Mouse (Mus musculus): ENCODE measurements around the gene B230217C12Rik.

The B230217C12Rik gene

DNA sequence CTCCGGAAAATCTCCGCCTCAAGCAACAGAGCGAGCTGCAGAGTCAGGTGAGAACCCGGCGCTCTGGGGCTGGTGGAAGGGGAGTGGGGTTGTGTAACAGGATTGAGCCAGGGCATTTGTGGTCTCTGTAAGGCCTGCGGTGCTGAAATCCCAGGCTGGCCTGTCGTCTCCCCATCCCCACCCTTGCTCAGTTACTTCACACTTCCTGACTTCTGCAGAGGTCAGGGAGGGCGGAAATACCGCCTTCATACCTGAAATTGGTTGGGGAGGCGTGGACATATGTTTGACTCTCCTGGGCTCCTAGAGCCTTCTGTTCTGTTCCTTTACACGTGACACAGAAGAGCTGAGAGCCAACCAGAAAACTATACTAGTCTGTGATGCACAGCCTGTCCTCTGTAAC lies 24.8 kb upstream of the B230217C12Rik start:
- Histone ChIP-seq H3K36me3 (ENCODE audit: control insufficient read depth, insufficient read depth, low read length, poor library complexity, severe bottlenecking) (peaks cover 25% of the 10 kb centered on the region), H3K27me3 (ENCODE audit: control insufficient read depth, insufficient read depth, low read length, poor library complexity, severe bottlenecking) (no peaks in the 10 kb centered on the region)
- no peak for DNase-seq (ENCODE audit: low read depth, low spot score)

DNA sequence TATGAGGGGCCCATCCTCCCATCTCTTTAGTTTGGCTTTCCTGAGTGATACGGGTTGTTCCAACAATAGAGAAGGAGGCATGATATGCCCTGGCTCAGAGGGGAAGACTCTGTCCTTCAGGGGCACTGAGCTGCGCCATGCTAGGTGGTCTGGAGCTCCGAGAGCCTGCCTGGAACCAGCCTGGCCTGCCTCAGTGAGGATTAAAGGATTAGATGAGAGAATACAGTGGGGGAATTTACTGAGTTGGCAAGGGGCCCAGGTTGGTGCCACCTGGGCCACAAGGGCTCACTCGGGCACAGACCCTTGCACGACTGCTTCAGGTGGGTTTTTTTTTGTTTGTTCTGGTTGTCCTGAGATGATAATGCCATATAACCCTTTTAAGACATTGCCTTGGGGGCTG lies 24.4 kb upstream of the B230217C12Rik start:
- no peak for DNase-seq (ENCODE audit: low read depth, low spot score)
- Histone ChIP-seq H3K27me3 (ENCODE audit: control insufficient read depth, insufficient read depth, low read length, poor library complexity, severe bottlenecking) (no peaks in the 10 kb centered on the region), H3K36me3 (ENCODE audit: control insufficient read depth, insufficient read depth, low read length, poor library complexity, severe bottlenecking) (peaks cover 25% of the 10 kb centered on the region)

- no peak for DNase-seq (ENCODE audit: low read depth, low spot score)
- H3K27me3 ChIP-seq (ENCODE audit: control insufficient read depth, insufficient read depth, low read length, poor library complexity, severe bottlenecking) = no peaks in the 10 kb centered on the region
- H3K36me3 ChIP-seq (ENCODE audit: control insufficient read depth, insufficient read depth, low read length, poor library complexity, severe bottlenecking) = peaks cover 25% of the 10 kb centered on the region
Observed at GRCm38 (mm10) chr11:97816916-97817315, 23.7 kb upstream of the B230217C12Rik start.

GRCm38 (mm10) chr11:97817379-97817778 lies 23.2 kb upstream of the B230217C12Rik start:
- DNase-seq (ENCODE audit: low read depth, low spot score) = no peak

DNA sequence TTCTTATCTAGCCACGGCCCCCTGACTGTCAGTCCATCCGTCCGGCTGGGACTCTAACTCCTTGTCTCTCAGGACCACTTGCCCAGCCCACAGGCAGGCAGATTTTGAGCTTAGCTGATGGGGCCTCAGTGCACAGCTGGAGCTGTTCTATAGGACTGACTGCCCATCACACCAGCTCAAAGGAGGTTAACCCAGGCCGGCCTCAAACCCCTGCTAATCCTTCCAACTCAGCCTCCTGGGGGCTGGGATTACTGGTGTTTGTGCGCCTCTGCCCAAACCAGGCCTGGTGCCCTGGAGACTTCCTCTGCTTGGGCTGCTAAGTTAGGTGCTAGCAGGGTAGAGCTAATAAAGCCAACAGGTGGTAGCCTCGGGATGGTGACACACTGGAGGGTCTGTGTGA lies 22.6 kb upstream of the B230217C12Rik start:
- Histone ChIP-seq H3K36me3 (ENCODE audit: control insufficient read depth, insufficient read depth, low read length, poor library complexity, severe bottlenecking) (peaks cover 20% of the 10 kb centered on the region), H3K27me3 (ENCODE audit: control insufficient read depth, insufficient read depth, low read length, poor library complexity, severe bottlenecking) (no peaks in the 10 kb centered on the region)
- no peak for DNase-seq (ENCODE audit: low read depth, low spot score)

More at GRCm38 (mm10) chr11:97817379-97817778, 23.2 kb upstream of the B230217C12Rik start:
- peaks cover 24% of the 10 kb centered on the region for H3K36me3 ChIP-seq (ENCODE audit: control insufficient read depth, insufficient read depth, low read length, poor library complexity, severe bottlenecking)
- no peaks in the 10 kb centered on the region for H3K27me3 ChIP-seq (ENCODE audit: control insufficient read depth, insufficient read depth, low read length, poor library complexity, severe bottlenecking)

GRCm38 (mm10) chr11:97818571-97818970 lies 22.0 kb upstream of the B230217C12Rik start:
- no peaks in the 10 kb centered on the region for H3K27me3 ChIP-seq (ENCODE audit: control insufficient read depth, insufficient read depth, low read length, poor library complexity, severe bottlenecking)
- H3K36me3 ChIP-seq (ENCODE audit: control insufficient read depth, insufficient read depth, low read length, poor library complexity, severe bottlenecking) = peaks cover 19% of the 10 kb centered on the region
- DNase-seq (ENCODE audit: low read depth, low spot score) = no peak

GRCm38 (mm10) chr11:97819102-97819501 lies 21.5 kb upstream of the B230217C12Rik start:
- Histone ChIP-seq H3K27me3 (ENCODE audit: control insufficient read depth, insufficient read depth, low read length, poor library complexity, severe bottlenecking) (no peaks in the 10 kb centered on the region), H3K36me3 (ENCODE audit: control insufficient read depth, insufficient read depth, low read length, poor library complexity, severe bottlenecking) (peaks cover 17% of the 10 kb centered on the region)
- DNase-seq (ENCODE audit: low read depth, low spot score) = no peak

- Histone ChIP-seq H3K36me3 (ENCODE audit: control insufficient read depth, insufficient read depth, low read length, poor library complexity, severe bottlenecking) (peaks cover 15% of the 10 kb centered on the region), H3K27me3 (ENCODE audit: control insufficient read depth, insufficient read depth, low read length, poor library complexity, severe bottlenecking) (no peaks in the 10 kb centered on the region)
- DNase-seq (ENCODE audit: low read depth, low spot score) = no peak
Observed at GRCm38 (mm10) chr11:97819923-97820322, 20.7 kb upstream of the B230217C12Rik start.

GRCm38 (mm10) chr11:97820840-97821239 lies 19.7 kb upstream of the B230217C12Rik start:
- DNase-seq (ENCODE audit: low read depth, low spot score) = no peak
- Histone ChIP-seq H3K36me3 (ENCODE audit: control insufficient read depth, insufficient read depth, low read length, poor library complexity, severe bottlenecking) (peaks cover 9% of the 10 kb centered on the region), H3K27me3 (ENCODE audit: control insufficient read depth, insufficient read depth, low read length, poor library complexity, severe bottlenecking) (no peaks in the 10 kb centered on the region)

DNA sequence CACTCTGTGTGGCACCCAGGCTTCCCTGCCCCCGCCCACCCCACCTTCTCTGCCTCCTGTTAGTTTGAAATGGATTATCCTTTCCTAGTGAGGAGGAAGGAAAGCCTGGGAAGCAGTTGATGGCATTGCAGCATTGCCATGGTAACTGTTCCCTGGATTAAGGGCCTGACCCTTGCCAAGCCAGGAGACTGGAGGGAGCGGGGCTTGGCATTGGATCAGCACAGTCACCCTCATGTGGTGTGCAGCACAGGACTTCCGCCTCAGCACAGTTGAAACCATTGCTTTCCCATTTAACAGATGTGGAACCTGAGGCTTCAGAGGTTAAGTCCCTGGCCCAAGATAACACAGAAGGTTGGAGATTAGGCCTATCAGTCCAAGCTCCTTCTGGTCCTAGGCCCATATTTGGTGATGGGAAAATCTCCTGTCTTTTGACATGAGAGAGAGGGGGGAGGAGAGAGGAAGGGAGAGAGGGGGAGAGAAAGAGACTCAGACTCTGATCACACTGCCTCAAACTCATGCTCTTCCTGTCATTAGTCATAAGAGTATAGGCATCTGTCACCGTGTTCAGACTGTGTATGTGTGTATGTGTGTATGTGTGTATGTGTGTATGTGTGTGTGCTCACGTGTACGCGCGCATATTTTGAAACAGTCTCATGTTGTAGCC lies 19.0 kb upstream of the B230217C12Rik start:
- DNase-seq (ENCODE audit: low read depth, low spot score) = no peak
- no peaks in the 10 kb centered on the region for H3K27me3 ChIP-seq (ENCODE audit: control insufficient read depth, insufficient read depth, low read length, poor library complexity, severe bottlenecking)
- peaks cover 6% of the 10 kb centered on the region for H3K36me3 ChIP-seq (ENCODE audit: control insufficient read depth, insufficient read depth, low read length, poor library complexity, severe bottlenecking)

DNA sequence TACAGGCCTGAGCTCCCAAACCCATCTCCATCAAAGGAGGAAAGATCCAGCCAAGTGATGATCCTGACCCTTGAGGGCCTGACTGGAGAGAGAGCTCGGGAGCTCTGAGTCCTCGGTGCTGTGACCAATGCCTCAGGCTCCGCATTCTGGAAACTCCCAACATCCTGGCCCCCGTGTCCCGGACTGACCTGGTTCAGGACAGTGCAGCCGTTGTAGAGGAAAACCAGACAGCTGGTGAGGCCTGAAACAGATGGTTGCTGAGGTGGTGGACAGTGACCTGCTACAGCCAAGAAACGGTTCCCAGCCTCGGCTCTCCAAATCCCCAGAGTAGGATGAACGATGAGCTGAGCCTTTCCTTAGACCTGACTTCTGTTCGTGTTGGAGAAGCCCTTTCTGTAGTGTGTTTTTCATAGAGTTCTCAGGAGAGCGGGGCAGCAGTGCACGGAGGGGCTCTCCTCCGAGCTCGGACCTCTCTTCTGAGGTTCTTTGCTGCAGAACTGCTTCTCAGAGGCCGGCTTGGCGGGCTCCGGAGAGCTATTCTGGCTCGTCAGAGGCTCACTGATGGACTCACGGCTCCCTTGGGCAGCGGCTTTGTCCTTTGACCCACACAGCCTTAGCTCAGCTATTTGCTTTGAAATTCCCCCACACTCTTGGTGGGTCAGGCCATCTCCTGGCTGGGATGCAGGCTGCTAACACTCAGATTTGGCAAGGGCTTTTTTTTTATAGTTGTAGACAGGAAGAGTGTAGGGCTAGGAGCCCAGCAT lies 17.6 kb upstream of the B230217C12Rik start:
- Histone ChIP-seq H3K27me3 (ENCODE audit: control insufficient read depth, insufficient read depth, low read length, poor library complexity, severe bottlenecking) (no peaks in the 10 kb centered on the region), H3K36me3 (ENCODE audit: control insufficient read depth, insufficient read depth, low read length, poor library complexity, severe bottlenecking) (peaks cover 1% of the 10 kb centered on the region)
- DNase-seq (ENCODE audit: low read depth, low spot score) = no peak

DNA sequence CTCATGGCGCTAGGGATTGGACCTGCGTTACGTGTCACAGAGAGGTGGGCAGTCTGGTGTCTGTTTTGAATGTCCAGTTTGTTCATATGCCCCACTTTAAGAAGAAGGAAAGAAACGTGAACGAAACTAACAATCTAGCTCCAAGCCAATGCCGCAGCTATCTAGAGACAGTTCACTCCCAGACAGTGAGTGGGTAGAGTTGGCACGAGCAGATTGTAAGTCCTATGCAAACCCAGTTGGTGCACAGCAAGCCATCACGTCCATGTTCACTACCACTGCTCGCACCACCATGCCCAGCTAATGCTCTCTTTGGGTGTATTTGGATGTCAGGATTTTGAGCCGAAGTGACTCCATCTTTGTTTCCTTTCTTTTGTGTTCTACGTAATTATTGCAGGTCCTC lies 16.4 kb upstream of the B230217C12Rik start:
- no peaks in the 10 kb centered on the region for H3K27me3 ChIP-seq (ENCODE audit: control insufficient read depth, insufficient read depth, low read length, poor library complexity, severe bottlenecking)
- DNase-seq (ENCODE audit: low read depth, low spot score) = no peak
- no peaks in the 10 kb centered on the region; the same call in 1 of the 2 replicates for H3K36me3 ChIP-seq (ENCODE audit: control insufficient read depth, insufficient read depth, low read length, poor library complexity, severe bottlenecking)

- H3K27me3 ChIP-seq (ENCODE audit: control insufficient read depth, insufficient read depth, low read length, poor library complexity, severe bottlenecking) = no peaks in the 10 kb centered on the region
- H3K36me3 ChIP-seq (ENCODE audit: control insufficient read depth, insufficient read depth, low read length, poor library complexity, severe bottlenecking) = no peaks in the 10 kb centered on the region; the same call in 1 of the 2 replicates
- DNase-seq (ENCODE audit: low read depth, low spot score) = no peak
Observed at GRCm38 (mm10) chr11:97824895-97825294, 15.7 kb upstream of the B230217C12Rik start.

- Histone ChIP-seq H3K36me3 (ENCODE audit: control insufficient read depth, insufficient read depth, low read length, poor library complexity, severe bottlenecking) (no peaks in the 10 kb centered on the region; the same call in 1 of the 2 replicates), H3K27me3 (ENCODE audit: control insufficient read depth, insufficient read depth, low read length, poor library complexity, severe bottlenecking) (no peaks in the 10 kb centered on the region)
- DNase-seq (ENCODE audit: low read depth, low spot score) = peak; percentile 65
Observed at GRCm38 (mm10) chr11:97825295-97825694, 15.3 kb upstream of the B230217C12Rik start.

DNA sequence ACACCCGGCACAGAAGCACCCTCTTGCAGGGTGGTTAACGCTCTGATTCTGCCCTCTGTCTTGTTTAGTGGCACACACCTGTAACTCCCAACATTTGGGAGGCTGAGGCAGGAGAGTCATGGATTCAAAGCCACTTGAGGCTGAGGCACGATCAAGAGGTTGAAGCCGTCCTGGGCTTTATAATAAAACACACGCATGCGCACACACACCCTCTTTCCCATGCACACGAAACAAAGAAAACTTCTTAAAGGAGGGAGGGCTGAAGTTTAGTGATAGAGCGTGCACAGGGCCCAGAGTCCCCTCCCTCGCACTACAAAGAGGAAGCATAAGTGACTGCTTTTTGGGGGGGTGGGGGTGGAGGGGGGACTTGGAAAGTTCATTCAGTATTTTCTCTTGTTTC lies 14.6 kb upstream of the B230217C12Rik start:
- Histone ChIP-seq H3K36me3 (ENCODE audit: control insufficient read depth, insufficient read depth, low read length, poor library complexity, severe bottlenecking) (no peaks in the 10 kb centered on the region; the same call in 1 of the 2 replicates), H3K27me3 (ENCODE audit: control insufficient read depth, insufficient read depth, low read length, poor library complexity, severe bottlenecking) (no peaks in the 10 kb centered on the region)
- peak; percentile 67 for DNase-seq (ENCODE audit: low read depth, low spot score)
